Mouse (Mus musculus) CH12.LX (cell line): ENCODE measurements around the gene Ptma. TPM values are rescaled to one million over a fixed set of nuclear protein-coding genes. Genes with fewer than 3 reads are reported as not detected.

Experiments
- DNase-seq: peaks from one replicate; pipeline ENCODE4 v3.0.0-alpha.2; 2013; ENCODE audit errors: extremely low read depth
- H3K27ac ChIP-seq: 2 replicates; pipeline ENCODE4 v1.5.1; 2012; ENCODE audit warnings: low read depth, mild to moderate bottlenecking, control low read depth, moderate library complexity; ENCODE audit not compliant: insufficient read depth
- H3K27me3 ChIP-seq: replicated peaks from 2 replicates; pipeline ENCODE3; 2012; ENCODE audit warnings: inconsistent platforms
- H3K36me3 ChIP-seq, 2 experiments: replicated peaks in 1 of 2; 2 replicates each; pipeline versions ENCODE3 to v1.6.1; 2012; ENCODE audit warnings: inconsistent platforms in 1 of 2, low read length in 1 of 2, mild to moderate bottlenecking in 1 of 2, mixed read lengths in 1 of 2, moderate library complexity in 1 of 2; ENCODE audit not compliant: control insufficient read depth in 1 of 2, insufficient read depth in 1 of 2
- H3K4me1 ChIP-seq, 2 experiments: 2 replicates each; pipeline ENCODE4 v1.6.1; 2012; ENCODE audit warnings: inconsistent platforms in 1 of 2, moderate library complexity in 1 of 2; ENCODE audit not compliant: insufficient read depth in 2 of 2, control insufficient read depth in 1 of 2
- H3K4me2 ChIP-seq: 2 replicates; pipeline ENCODE4 v1.6.1; 2012; ENCODE audit warnings: low read depth, mild to moderate bottlenecking, control low read depth; ENCODE audit not compliant: poor library complexity, insufficient read depth, severe bottlenecking
- H3K4me3 ChIP-seq, 3 experiments: fragments of 150-350 bp in 1 of 3; sonication (generic) in 1 of 3; replicated peaks in 1 of 3; 2 replicates each; pipeline versions ENCODE3 to v1.5.1; 2011 to 2012; ENCODE audit warnings: low read depth in 2 of 3, low read length in 2 of 3, mild to moderate bottlenecking in 2 of 3, moderate library complexity in 2 of 3, control low read depth in 1 of 3, improper control_type of control experiment in 1 of 3, inconsistent platforms in 1 of 3, mixed read lengths in 1 of 3; ENCODE audit not compliant: poor library complexity in 1 of 3
- H3K79me2 ChIP-seq: replicated peaks from 2 replicates; pipeline ENCODE4 v1.6.1; 2012; ENCODE audit warnings: mild to moderate bottlenecking, moderate library complexity; ENCODE audit not compliant: control insufficient read depth, poor library complexity, insufficient read depth, severe bottlenecking; ENCODE audit errors: extremely low read depth
- H3K9ac ChIP-seq: 2 replicates; pipeline ENCODE4 v1.6.1; 2012; ENCODE audit warnings: low read depth, mild to moderate bottlenecking, control low read depth, moderate library complexity; ENCODE audit not compliant: insufficient read depth
- H3K9me3 ChIP-seq: replicated peaks from 2 replicates; pipeline ENCODE3; 2012; ENCODE audit warnings: low read length, inconsistent platforms, mixed read lengths
- CHD1 ChIP-seq: IDR thresholded peaks from 2 replicates; pipeline ENCODE4 v1.6.1; 2012; ENCODE audit warnings: low read depth, low read length, improper control_type of control experiment, inconsistent platforms
- ELF1 ChIP-seq: IDR thresholded peaks from 2 replicates; pipeline ENCODE4 v1.6.1; 2014; ENCODE audit warnings: low read depth, mild to moderate bottlenecking, inconsistent platforms, low read length, improper control_type of control experiment
- ETS1 ChIP-seq: conservative IDR thresholded peaks from 2 replicates; pipeline ENCODE4 v1.6.1; 2012; ENCODE audit warnings: low read depth, mild to moderate bottlenecking, inconsistent platforms, low read length, improper control_type of control experiment, moderate library complexity
- HCFC1 ChIP-seq: IDR thresholded peaks from 2 replicates; pipeline ENCODE4 v1.6.1; 2012; ENCODE audit warnings: low read depth, mild to moderate bottlenecking, inconsistent platforms, low read length, improper control_type of control experiment
- IRF4 ChIP-seq: IDR thresholded peaks from 2 replicates; pipeline ENCODE4 v1.6.1; 2014; ENCODE audit warnings: low read depth, mild to moderate bottlenecking, inconsistent platforms, low read length, improper control_type of control experiment
- KAT2A ChIP-seq: IDR thresholded peaks from 2 replicates; pipeline ENCODE4 v1.6.1; 2012; ENCODE audit warnings: low read length, improper control_type of control experiment, inconsistent platforms; ENCODE audit not compliant: insufficient replicate concordance
- MAFK ChIP-seq: IDR thresholded peaks from 2 replicates; pipeline ENCODE4 v1.6.1; 2011; ENCODE audit warnings: low read length, improper control_type of control experiment; ENCODE audit not compliant: insufficient replicate concordance
- MAX ChIP-seq: IDR thresholded peaks from 2 replicates; pipeline ENCODE4 v1.6.1; 2011; ENCODE audit warnings: low read length, improper control_type of control experiment
- MEF2A ChIP-seq: IDR thresholded peaks from 2 replicates; pipeline ENCODE4 v1.6.1; 2014; ENCODE audit warnings: low read depth, mild to moderate bottlenecking, inconsistent platforms, low read length, improper control_type of control experiment, borderline replicate concordance
- MYC ChIP-seq: IDR thresholded peaks from 2 replicates; pipeline ENCODE4 v1.6.1; 2011; ENCODE audit warnings: low read depth, mild to moderate bottlenecking, improper control_type of control experiment, low read length
- POLR2A ChIP-seq: IDR thresholded peaks from 2 replicates; pipeline ENCODE4 v1.6.1; 2011; ENCODE audit warnings: low read depth, mild to moderate bottlenecking, improper control_type of control experiment, low read length
- RAD21 ChIP-seq: IDR thresholded peaks from 2 replicates; pipeline ENCODE4 v1.6.1; 2011; ENCODE audit warnings: low read depth, mild to moderate bottlenecking, low read length, improper control_type of control experiment, moderate library complexity
- RCOR1 ChIP-seq: conservative IDR thresholded peaks from 2 replicates; pipeline ENCODE4 v1.6.1; 2012; ENCODE audit warnings: low read depth, mild to moderate bottlenecking, inconsistent platforms, low read length, improper control_type of control experiment
- SIN3A ChIP-seq: IDR thresholded peaks from 2 replicates; pipeline ENCODE4 v1.6.1; 2012; ENCODE audit warnings: low read length, improper control_type of control experiment, inconsistent platforms
- TBP ChIP-seq: conservative IDR thresholded peaks from 2 replicates; pipeline ENCODE4 v1.6.1; 2011; ENCODE audit warnings: low read depth, low read length, improper control_type of control experiment
- TCF12 ChIP-seq: IDR thresholded peaks from 2 replicates; pipeline ENCODE4 v1.6.1; 2014; ENCODE audit warnings: low read depth, mild to moderate bottlenecking, inconsistent platforms, low read length, improper control_type of control experiment
- USF1 ChIP-seq: IDR thresholded peaks from 2 replicates; pipeline ENCODE4 v1.6.1; 2014; ENCODE audit warnings: low read depth, mild to moderate bottlenecking, inconsistent platforms, low read length, improper control_type of control experiment
- ZC3H11A ChIP-seq: IDR thresholded peaks from 2 replicates; pipeline ENCODE4 v1.6.1; 2012; ENCODE audit warnings: low read depth, mild to moderate bottlenecking, inconsistent platforms, low read length, improper control_type of control experiment
- ZNF384 ChIP-seq: IDR thresholded peaks from 2 replicates; pipeline ENCODE4 v1.6.1; 2012; ENCODE audit warnings: low read depth, low read length, improper control_type of control experiment, inconsistent platforms
- dilution Hi-C: fragments of 300-500 bp; cut with MboI; formaldehyde crosslinking; loops from 2 replicates; pipeline ENCODE4 v1.14.3; 2020; ENCODE audit warnings: low sequenced_read_pairs; ENCODE audit not compliant: extremely low pct_unique_long_range_greater_than_20kb, extremely low pct_ligation_motif_present
- in situ Hi-C: fragments of 300-500 bp; cut with MboI; formaldehyde crosslinking; loops from 3 replicates; pipeline ENCODE4 v1.14.3; 2019; ENCODE audit warnings: low sequenced_read_pairs, low pct_ligation_motif_present, low pct_unique_long_range_greater_than_20kb, mixed read lengths
- polyA plus RNA-seq: library from polyadenylated mRNA; unstranded; fragments of >175 nt; gene quantifications from 2 replicates; pipeline ENCODE4 v1.2.1, GENCODE M21; 2012; ENCODE audit warnings: low read depth; ENCODE audit not compliant: insufficient read length
- total RNA-seq, 2 experiments: library from RNA; depleted of rRNA; stranded (reverse); fragments of 300-350 nt in 1 of 2; fragments of >200 nt in 1 of 2; gene quantifications; 2 replicates each; pipeline ENCODE4 v1.2.3; 2012 to 2014

Gene Ptma
- total and polyA plus RNA-seq, 3 experiments, result 2,835 to 5,324 (median 5,084) TPM

DNA sequence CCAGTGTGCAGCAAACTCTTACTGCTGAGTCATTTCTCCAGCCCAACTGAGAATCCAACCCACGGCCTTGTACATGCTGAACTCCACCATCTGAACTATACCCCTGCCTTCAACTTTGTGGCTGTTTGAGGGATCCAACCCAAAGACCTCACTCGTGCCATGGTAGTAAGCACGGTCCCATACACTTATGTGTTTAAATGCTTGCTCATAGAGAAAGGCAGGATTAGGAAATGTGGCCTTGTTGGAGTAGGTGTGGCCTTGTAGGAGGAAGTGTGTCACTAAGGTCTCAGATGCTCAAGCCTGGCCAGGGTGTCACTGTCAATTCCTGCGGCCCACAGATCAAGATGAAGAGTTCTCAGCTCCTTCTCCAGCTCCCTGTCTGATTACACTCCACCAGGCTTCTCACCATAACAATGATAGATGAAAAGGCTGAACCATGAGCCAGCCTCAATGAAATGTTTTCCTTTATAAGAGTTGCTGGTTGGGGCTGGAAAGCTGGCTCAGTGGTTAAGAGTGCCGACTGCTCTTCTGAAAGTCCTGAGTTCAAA lies 48.7 kb upstream of the Ptma start:
- no peak overlapping the region for H3K27ac ChIP-seq
- no peaks in the 10 kb centered on the region for H3K27me3 ChIP-seq
- DNase-seq, result no peak
- peaks cover 2 to 30% of the 10 kb centered on the region in 2 experiments; a peak in 2 of 4 replicates for H3K4me1 ChIP-seq
- no peak overlapping the region for H3K9ac ChIP-seq
- H3K79me2 ChIP-seq, result no peaks in the 10 kb centered on the region
- no peaks in the 10 kb centered on the region for H3K36me3 ChIP-seq
- dilution Hi-C loops, result no loop called here
- in situ Hi-C loops, result no loop called here
- H3K4me3 ChIP-seq, result no peak overlapping the region
- peaks cover 2% of the 10 kb centered on the region for H3K9me3 ChIP-seq
- no peak overlapping the region for H3K4me2 ChIP-seq
- TF ChIP-seq TBP (no peak), POLR2A (no peak), MAX (no peak), ETS1 (no peak), MEF2A (no peak), ELF1 (no peak), SIN3A (no peak), MYC (no peak), RAD21 (no peak), RCOR1 (no peak)
- TF ChIP-seq, all 38 proteins: peak for 0

DNA sequence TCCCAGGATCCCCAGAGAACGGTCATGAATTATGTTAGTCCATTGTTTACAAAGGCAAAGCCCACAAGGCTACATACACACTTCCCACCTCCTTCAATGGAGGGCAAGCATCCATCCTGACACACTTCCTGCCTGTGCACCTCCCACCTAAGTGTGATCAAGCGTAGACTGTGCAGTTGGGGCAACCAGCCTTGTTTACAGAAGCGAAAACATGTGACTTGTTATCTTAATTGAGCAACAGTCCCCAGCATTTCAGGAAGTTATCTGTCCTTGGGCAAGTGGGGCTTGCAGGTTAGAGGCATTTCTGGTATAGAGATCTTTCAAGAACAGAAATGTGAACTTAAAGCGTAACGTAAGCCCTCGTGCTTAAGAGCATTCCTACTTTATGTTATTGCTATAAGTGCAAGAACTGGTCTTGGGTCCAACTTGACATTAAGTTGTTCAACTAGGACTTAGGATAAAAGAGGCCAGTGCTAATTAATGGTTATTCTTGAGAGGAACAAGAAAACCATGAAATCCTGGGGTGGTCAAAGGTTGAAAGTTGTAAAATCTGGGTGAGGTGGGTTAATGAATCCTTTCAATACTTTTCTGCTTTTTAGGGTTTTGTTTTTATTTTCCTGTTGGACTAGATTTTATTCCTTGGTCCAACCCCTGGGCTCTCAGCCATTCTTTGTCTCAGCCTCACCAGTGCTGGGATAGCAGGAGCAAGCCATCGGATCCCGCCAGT lies 47.3 kb upstream of the Ptma start:
- dilution Hi-C loops, result no loop called here
- peaks cover 2 to 27% of the 10 kb centered on the region in 2 experiments; a peak in 2 of 4 replicates for H3K4me1 ChIP-seq
- TF ChIP-seq USF1 (no peak), HCFC1 (no peak), ZC3H11A (no peak), ZNF384 (no peak), ETS1 (no peak), MAFK (no peak), CHD1 (no peak), IRF4 (no peak), TCF12 (no peak), KAT2A (no peak)
- TF ChIP-seq, all 38 proteins: peak for 0
- H3K9me3 ChIP-seq, result peaks cover 2% of the 10 kb centered on the region
- in situ Hi-C loops, result no loop called here
- DNase-seq, result no peak
- H3K4me3 ChIP-seq, result no peak overlapping the region
- no peaks in the 10 kb centered on the region for H3K79me2 ChIP-seq
- H3K4me2 ChIP-seq, result no peak overlapping the region
- no peak overlapping the region for H3K9ac ChIP-seq
- H3K27ac ChIP-seq, result no peak overlapping the region
- no peaks in the 10 kb centered on the region for H3K27me3 ChIP-seq
- H3K36me3 ChIP-seq, result no peaks in the 10 kb centered on the region
